Mouse (Mus musculus): Measurements from ENCODE around the gene Pdgfc.

GRCm38 (mm10) chr3:81058527-81059031 lies 22.4 kb downstream of the Pdgfc start:
- TF ChIP-seq CTCF (IDR thresholded peaks at IDR 0.05; ENCODE audit: extremely low read depth, insufficient read depth, low read length) (no peak), POLR2A (IDR thresholded peaks at IDR 0.05; ENCODE audit: extremely low read depth, insufficient read depth, low read length) (no peak)

Data from cortical plate, adult 2 months (tissue).